Mouse (Mus musculus): Measurements from ENCODE around the gene Actg2.
"Not testable (repeated sequence)": the region's sequence is repeated elsewhere in the genome, so short reads cannot be mapped to it uniquely, and the experiment has no call there.

Actg2 gene

DNA sequence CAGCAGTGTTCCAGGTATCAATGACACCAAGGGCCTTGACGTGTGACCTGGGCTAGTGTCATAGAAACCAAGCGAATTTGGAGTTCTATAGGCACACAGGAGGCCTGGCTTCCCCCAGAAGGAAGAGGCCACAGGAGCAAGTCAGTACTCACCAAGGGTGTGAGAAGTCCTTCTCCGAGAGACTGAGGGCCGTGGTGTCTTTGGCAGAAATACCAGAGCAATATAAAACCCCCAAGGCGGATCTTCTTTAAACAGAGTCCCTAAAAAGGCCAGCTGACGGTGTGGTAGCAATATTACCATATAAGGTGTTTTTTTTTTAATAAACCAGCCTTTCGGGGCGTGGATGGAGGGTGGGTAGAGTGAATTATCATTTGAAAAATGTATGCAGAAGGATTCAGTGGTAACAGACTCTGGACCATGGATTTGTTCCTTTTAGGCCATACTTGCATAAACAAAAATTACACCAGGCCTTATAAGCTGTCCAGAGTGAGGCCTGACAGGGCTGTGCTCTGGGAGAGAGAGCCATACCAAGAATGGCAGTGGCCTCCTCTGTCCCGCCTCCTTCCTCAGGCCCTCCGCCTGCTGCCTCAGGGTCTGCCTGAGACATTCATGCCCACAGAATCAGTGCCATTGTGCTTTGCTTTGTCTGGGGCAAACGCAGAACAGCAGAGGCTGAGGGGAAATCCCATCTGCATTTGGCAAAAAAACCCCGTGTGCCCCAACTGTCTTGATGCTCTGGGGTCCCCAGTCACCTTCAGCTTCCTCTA is at the start of gene Actg2:
Actg2 (minus strand) TSS at position 238 of the 767 bp plus-strand sequence.
- DNase-seq (ENCODE audit: low spot score), result no peak

DNA sequence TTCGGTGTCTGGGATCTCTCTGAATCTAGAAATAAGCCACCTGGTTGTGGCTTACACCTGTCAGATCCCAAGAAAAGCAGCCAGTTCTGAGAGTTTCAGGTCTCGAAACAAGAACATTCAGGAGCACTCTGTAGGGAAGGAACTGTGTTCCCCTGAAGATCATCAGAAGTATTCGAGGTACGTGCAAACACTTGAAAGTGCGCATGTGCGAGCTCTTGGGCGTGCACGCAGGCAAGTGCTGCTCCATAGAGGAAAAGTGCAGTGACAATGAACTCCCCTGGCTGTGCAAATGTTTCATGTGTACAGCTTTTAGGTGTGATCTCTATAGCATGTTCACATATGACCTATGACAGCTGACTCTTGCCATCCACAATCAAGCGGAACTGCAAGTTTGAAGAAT is 49.3 kb upstream of the Actg2 start:
- not testable (repeated sequence) for DNase-seq (ENCODE audit: low spot score)

DNA sequence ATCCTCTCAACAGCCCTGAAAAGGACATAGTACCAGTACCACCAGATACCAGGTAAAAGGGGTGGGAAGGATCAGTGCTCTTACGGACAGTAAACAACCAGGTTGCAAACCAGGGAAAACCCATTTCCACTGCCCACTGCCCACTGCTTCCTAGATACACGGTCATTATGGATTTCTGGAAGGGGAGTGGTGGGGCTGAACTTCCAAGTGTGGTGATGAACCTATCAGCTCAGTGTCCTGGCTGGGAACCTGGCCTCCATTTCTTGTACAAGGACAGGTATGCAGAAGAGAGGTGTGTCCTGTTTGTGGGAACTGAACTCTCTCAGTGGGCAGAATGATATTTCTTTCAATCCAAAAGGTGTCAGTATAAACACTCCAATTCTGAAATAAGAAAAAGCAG is 47.5 kb upstream of the Actg2 start:
- DNase-seq (ENCODE audit: low spot score), result no peak

GRCm38 (mm10) chr6:83582938-83583270 is 46.8 kb upstream of the Actg2 start:
- no peak for DNase-seq (ENCODE audit: low spot score)

DNA sequence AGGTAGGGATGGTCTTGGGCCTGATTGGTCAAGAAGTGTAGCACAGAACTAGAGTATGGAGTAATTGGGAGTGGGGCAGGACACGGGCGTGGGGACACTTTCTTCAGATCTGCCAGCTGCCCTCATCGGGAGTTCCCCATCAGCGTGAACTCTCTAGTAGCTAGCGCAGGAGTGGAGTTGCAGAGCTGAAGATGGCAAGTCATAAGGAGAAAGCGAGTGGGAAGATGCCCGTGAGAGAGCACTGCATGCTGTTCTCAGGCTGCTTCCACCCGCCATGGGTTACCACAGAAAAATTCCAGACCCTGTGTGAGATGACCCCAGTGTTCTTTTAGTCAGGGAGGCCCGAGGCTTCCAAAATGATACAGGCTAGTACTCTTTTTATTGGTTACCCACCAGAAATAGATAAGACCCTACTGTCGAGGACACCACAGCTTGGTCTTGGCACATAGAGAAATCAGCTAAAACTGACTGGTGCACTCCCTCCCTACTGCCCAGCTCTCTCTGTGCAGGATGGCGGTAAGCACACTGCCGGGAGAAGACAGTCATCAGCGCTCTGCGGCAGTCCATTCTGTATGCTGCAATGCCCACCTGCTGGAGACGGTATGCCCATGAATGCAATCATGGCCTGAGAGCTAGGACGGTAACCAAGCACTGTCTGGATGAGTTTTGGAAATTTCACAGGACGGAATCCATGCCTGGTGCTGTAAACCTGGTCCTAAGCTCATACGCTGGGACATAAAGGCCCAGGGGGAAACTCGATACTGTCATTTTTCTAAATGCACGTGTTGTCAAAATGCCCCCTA is 46.3 kb upstream of the Actg2 start:
- no peak for DNase-seq (ENCODE audit: low spot score)

GRCm38 (mm10) chr6:83577534-83577933 is 41.5 kb upstream of the Actg2 start:
- no peak for DNase-seq (ENCODE audit: low spot score)

DNA sequence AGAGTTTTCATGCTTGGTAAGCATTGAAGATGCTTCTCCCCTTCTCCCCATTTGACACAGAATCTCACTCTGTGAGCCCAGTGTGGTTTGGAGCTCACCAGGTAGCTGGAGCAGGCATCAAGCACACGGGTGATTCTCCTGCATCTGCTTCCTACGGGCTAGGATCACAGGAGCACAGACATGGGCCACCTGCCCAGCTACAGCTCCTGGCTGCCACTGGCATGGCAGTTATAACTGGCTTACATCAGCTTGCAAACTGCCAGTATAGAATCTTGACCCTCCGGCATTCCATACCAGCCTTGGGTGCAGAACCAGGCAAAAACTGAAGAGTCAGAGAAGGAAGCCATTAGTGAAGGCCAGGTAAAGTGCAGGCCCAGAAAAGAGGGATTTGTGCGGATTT is 39.5 kb upstream of the Actg2 start:
- no peak for DNase-seq (ENCODE audit: low spot score)

DNA sequence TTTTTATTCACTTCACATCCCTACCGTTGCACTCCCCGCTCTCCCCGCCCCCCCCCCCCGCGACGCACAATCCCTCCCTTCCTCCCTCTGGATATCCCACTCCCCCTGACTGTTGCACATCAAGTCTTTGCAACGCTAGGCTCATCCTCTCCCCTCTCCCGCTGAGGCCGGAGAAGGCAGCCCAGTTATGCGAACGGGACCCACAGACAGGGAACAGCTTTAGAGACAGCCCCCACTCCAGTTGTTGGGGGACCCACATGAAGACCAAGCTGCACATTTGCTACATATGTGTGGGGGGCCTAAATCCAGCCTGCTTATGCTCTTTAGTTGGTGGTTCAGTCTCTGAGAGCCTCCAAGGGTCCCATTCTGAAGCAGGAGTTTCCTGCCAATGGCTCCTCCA is 36.6 kb upstream of the Actg2 start, which contains the start of gene Stambp:
Stambp (minus strand) TSS at position 59 of the 400 bp plus-strand sequence.
- DNase-seq (ENCODE audit: low spot score), result no peak

- DNase-seq (ENCODE audit: low spot score), result peak; percentile 49
Observed at GRCm38 (mm10) chr6:83571840-83572667, 36.0 kb upstream of the Actg2 start.

DNA sequence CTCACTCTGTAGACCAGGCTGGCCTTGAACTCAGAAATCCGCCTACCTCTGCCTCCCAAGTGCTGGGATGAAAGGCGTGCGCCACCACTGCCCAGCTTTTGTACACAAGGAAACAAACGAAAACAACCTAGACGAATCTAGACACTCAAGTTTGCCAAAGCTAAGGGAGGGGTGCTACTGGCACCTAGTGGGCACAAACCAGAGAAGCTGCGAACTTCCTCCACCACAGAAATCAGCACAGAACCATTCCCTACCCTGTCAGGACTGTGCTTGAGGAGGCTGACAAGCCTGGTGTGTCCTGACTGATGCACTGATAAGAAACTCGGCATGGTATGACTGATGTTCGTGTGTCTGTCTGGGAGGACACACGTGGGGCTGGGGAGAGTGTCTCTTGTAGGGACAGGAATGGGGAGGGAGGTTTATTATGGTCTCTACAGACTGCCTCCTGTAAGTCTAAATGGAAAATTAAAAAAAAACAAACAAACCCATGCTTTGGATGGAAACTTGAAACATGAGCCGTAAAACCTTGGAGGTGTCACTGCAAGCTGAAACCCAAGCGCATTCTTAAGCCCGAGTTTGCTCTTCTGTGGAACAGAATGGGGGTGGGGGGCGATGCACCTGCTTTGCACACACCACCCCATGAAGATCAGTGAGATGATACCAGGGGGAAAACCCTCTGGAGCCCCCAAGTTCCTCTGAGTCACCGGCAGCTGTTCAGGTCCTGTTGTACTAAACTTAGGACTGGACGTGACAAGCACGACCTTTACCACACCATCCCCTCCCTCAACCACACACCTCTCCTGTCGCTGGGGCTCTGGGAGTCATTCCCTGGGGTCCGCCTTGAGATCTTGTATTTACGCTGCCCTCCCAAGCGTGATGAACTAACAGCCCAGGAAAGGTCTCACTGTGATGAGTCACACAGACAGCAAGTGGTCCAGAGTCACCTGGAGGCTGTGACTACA is 33.1 kb upstream of the Actg2 start:
- no peak for DNase-seq (ENCODE audit: low spot score)

- DNase-seq (ENCODE audit: low spot score), result no peak
Observed at GRCm38 (mm10) chr6:83555972-83556371, 19.9 kb upstream of the Actg2 start.

DNA sequence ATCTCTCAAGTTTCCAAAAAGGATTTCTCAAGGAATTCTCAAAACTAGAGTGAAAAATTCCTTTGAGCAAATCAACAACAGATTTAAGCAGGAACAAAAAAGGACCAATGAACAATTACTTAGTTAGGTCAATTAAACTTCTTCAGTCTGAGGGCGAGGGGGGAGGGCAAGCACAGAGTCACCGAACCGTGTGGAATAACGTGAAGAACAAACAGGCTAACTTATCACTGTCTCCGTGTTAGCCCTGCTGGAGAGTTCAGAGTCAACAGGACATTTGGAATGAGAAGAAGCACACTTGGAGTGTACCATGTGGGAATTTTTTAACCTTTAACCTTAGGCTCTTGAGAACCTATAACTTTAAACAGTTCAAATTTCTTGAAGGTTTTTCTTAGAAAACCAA is 12.3 kb upstream of the Actg2 start:
- no peak for DNase-seq (ENCODE audit: low spot score)

- DNase-seq (ENCODE audit: low spot score), result no peak
Observed at GRCm38 (mm10) chr6:83545778-83546177, 9.7 kb upstream of the Actg2 start.

DNA sequence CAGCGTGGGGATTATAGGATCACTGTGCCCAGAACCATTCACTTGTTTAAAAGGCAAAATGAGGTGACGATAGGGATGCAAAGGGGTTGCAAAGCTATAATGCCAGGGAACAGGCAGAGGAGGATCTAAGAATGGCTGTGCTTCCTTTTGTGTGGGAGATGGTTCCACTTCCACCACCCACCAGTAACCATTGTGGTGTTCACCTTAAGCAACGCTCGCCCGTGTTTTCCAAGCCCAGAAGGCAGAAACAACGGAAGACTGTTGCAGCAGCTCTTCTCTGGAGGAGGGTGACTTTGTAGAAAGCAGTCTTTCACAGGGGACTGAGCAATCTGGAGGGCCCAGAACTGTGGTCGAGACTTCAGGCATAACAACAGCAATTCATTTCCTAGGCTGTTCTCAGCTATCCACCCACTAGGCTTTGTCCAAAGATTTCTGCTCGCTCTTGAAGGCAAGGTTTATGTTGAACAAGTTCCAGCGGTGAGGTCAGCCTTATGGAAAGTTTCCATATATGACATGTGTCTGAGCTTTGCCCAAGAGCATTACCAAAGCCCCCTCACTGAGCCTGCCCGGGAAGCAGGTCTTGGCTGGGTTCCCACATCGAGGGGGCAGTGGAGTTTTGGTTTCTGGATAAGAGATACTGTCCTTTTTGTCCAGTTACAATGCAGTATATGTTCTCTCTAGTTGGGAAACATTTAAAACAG is 5.8 kb upstream of the Actg2 start:
- DNase-seq (ENCODE audit: low spot score), result no peak

DNA sequence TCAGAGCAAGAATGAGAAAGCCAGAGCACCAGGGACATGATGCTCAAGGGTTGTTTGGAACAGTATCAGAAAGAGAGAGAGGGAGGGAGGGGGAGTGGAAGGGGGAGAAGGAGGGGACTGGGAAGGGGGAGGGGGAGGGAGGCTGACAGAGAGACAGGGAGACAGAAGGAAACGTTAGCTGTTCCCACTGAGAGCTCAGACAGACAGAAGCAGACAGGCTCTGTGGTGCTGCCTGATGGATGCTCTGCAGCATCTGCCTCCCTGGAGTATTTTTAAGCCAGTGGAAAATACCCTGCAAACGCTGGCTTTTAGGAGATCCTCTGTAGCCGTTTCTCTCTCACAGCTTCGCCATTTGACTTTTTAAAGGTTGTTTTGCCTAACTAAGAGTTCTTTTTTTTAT is 4.0 kb upstream of the Actg2 start:
- DNase-seq (ENCODE audit: low spot score), result no peak

DNA sequence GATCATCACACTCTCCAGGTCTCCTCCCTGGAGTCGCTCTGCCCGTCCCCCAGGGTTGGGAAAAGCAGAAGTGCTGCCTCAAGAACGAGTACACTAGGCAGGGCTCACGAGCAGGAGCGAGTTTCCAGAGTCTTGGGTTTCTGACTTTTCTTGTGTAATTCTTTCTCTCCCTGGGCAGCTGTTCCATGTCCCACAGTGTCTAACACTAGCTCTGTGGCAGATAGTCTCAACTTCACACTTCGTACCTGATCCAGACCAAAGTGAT is 662 bp upstream of the Actg2 start:
- DNase-seq (ENCODE audit: low spot score), result no peak

DNA sequence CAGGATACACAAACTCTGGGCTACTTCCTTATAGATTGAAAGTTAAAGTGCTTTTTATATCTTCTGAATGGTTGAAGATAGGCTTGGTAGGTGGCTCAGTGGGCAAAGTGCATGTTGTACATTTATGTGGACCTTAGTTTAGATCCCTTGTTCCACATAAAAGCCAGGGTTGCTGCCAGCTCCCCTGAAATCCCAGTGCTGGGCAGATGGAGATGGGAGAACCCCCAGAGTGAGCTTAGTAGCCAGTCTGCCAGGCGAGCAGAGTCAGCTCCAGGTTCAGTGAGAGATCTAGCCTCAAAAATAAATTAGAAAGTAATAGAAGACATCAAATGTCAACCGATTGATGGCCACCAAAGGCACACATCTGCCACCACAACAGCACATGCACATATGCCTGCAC is 3.5 kb downstream of the Actg2 start:
- no peak for DNase-seq (ENCODE audit: low spot score)

GRCm38 (mm10) chr6:83523194-83523593 is 12.9 kb downstream of the Actg2 start:
- DNase-seq (ENCODE audit: low spot score), result no peak

DNA sequence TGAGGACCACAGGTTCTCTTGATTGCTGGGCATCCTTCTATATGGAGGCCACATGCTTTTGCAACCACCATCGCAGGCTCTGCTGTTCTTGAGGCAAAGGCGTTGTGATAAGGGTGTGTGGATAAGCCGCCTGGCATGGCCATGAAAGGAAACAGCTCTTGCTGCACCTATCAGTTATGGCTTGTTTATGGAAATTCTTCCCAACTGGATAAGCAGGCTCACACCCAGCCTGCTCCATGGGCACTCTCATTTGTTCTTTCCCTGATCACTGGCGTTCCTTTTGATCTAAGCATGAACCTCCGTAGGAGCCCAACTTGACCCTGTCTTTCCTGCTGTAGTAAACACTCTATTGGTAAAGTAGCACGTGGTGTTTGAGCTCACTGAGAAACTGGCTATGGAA is 14.3 kb downstream of the Actg2 start:
- DNase-seq (ENCODE audit: low spot score), result no peak

DNA sequence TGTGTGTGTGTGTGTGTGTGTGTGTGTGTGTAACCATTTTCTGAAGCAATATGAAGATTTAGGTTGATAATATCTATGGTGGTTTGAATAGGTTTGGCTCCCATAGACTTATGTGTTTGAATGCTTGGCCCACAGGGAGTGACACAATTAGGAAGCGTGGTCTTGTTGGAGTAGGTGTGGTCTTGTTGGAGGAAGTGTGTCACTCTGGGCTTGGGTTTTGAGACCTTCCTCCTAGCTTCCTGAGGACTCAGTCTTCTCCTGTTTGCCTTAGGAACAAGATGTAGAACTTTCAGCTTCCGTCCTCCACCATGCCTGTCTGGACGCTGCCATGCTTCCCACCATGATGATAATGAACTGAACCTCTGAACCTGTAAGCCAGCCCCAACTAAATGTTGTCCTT is 17.4 kb downstream of the Actg2 start:
- no peak for DNase-seq (ENCODE audit: low spot score)

GRCm38 (mm10) chr6:83515172-83515571 is 20.9 kb downstream of the Actg2 start:
- no peak for DNase-seq (ENCODE audit: low spot score)
